Mouse (Mus musculus) lung, postnatal 4 days (tissue): Measurements from ENCODE around the gene Taf5l.
"Not testable (repeated sequence)": the region's sequence is repeated elsewhere in the genome, so short reads cannot be mapped to it uniquely, and the experiment has no call there.

Source experiments
- DNase-seq, 2 experiments: peaks; one replicate each; pipeline ENCODE4 v3.0.0; 2021

The Taf5l gene

GRCm38 (mm10) chr8:124011989-124012586 lies 9.1 kb downstream of the Taf5l start:
- DNase-seq = no peak

- DNase-seq = no peak
Observed at GRCm38 (mm10) chr8:124011580-124011979, 9.6 kb downstream of the Taf5l start.

DNA sequence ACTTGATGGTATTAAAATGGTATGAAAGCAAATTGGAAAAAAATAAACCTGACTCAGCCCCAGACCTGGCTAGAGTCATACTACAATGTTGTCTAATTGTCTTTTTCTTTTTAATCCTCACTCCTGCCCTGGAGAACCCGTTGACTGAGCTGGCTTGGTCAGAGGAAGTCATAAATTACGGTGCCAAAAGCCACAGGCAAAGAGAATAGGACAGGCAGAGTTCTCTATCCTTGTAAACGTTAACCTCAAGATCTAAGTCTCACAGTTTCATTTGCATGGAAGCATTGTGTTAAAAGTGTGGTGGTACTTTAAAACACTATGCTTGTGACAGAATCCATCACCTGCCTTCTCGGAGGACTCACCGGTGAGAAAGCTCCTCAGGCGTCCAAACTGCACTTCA lies 13.4 kb downstream of the Taf5l start:
- no peak for DNase-seq

DNA sequence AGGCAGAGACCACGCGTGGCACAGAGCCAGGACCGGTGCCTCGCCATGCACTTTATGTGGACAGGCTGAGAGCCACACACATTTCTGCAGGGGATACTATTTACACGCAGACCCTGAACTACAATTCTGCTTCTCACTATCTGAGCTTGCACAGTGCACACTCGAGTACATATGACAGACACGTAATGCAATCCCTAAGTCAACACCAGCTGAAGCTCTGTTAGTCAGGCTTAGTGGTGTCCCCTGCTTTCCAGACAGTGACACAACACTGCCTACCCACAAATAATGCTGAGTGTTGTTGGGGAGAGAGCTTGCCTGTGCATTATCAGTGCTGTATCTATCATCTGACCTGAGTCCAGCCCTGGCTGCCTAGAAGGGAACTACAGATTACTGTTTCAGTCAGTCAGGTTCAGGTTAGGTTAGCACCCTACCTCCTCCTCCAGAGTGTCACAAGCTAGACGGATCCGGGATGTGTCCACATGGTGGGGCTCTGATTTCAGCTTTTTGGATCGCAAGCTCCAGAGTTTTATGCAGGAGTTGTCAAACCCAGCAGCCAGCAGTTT lies 18.6 kb downstream of the Taf5l start:
- no peak for DNase-seq

GRCm38 (mm10) chr8:123999568-123999967 lies 21.6 kb downstream of the Taf5l start:
- DNase-seq = no peak

DNA sequence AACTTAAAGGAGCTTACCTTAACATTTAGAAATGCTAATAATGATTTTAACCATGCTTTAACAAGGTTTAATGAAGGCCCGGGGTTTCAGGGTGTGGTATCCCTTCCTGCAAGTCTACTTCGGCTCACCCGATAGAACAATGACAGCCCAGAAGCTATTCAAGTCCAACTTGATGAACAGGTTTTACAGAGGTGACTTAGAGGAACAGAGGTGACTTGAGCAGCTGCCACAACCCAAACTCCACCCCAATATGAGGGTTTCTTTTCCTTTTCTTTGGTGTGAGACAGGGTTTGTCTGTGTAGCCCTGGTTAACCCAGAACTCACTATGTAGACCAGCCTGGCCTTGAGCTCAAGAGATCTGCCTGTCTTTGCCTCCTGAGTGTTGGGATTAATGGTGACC lies 27.2 kb downstream of the Taf5l start:
- no peak for DNase-seq

GRCm38 (mm10) chr8:123993597-123993996 lies 27.6 kb downstream of the Taf5l start:
- DNase-seq = no peak

DNA sequence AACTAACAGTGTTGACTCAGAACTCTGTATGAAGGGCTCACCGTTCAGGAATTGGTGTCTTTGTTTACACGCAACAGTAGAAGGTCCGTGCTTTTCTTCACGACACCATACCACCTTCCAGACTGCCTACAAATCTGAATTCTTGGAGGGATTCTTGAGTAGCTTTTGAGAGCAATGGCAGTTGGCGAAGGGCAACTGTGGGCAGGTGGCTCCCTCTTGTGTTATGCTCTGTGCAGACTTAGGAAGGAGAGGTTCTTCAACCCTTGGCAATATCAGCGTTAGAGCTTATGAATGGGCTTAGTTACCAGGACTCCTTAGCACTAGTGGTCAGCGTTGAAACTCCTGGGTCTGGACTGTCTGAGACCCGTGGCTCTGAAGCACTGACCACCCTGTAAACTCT lies 28.6 kb downstream of the Taf5l start:
- DNase-seq = no peak

GRCm38 (mm10) chr8:123990277-123991049 lies 30.7 kb downstream of the Taf5l start:
- no peak for DNase-seq

GRCm38 (mm10) chr8:123989128-123989527 lies 32.1 kb downstream of the Taf5l start:
- no peak for DNase-seq

DNA sequence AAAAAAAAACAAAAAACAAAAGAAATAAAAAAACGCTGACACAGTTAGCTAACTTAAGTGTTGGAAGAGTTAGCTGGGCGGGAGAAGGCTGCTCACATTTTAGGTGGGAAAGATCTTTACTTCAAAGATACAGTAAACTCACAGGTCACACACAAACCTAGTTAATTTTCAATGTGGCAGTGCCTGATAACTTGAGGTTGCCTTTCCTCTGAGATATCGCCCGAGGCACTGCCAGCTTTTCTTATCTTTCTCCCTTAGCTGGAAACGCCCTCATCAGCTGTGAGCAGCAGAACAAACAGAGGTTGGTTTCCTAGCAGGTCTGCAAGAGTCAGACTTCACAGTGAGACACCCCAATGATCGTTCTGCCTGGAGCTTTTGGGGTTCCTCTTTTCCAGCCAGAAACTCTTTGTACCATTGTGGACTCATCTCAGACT lies 32.6 kb downstream of the Taf5l start:
- no peak for DNase-seq

- DNase-seq = peak; percentile 92 to 97
Observed at GRCm38 (mm10) chr8:123982826-123983400, 38.3 kb downstream of the Taf5l start, which contains the start of gene Abcb10. TSS of gene Abcb10 (minus strand) at chr8:123983122.

DNA sequence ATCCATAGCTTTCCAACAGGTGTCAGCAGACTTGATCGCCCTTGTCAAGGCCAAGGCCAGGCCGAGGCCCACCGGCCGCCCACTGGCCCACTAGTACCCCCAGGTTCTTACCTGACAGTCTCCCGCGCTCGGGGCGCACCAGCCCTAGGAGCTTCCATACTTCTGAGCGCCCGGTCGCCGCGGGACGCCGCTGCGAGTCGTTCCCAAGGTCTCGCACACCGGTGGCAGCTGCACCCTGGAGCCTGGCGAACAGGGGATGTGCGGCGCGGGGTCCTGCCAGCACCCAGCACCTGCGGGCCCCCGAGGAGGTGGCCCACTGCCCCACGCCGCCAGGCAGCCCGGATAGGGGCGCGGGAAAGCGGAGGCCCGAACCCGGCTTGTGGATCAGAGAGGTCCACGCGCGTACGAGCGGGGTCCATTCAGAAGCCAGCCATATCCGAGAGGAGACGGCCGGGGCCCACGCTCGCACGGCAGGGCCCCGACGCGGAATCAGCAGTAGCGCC lies 38.9 kb downstream of the Taf5l start:
- peak in 1 of 2 experiments; percentile 53 for DNase-seq

DNA sequence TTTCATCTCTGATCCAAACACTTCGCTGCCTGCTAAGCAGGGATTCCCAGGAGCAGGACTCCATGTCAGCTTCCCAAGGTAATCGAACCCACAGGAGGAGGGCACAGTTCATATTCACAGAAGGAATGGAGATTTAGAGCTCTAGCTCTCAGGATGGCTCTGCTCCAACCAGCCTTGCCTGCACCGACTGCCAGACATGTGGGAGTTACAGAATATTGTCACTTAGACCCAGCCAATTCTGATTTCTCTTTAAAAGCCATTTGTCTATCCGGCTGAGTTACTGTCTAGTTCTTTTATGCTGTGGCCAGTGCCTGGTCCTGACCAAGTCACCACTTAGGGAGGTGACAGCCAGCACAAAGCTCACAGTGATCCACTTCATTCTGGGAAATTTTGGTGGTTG lies 39.5 kb downstream of the Taf5l start:
- no peak for DNase-seq

- no peak for DNase-seq
Observed at GRCm38 (mm10) chr8:123980239-123980638, 41.0 kb downstream of the Taf5l start.

DNA sequence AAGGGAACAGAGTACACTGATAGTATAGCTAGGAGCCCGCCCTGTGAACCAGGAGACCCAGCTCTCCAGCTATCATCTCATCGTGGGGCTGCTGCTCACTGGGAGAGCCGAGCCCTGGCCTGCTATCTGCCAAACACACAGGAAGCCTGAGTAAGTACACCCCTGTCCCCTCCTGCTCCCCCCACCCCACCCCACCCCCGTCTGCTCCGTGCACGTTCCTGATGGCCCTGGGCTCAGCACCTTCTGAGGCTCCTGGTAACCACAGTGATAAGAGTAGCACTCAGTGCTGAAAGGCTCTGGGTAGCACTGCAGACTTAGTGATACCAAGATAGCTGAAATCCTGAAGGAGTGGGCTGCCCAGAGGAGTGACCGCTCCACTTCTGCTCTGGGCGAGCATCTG lies 42.3 kb downstream of the Taf5l start:
- DNase-seq = no peak

- DNase-seq = peak; percentile 68 to 88
Observed at GRCm38 (mm10) chr8:123978166-123978838, 42.9 kb downstream of the Taf5l start.

GRCm38 (mm10) chr8:123977499-123977898 lies 43.7 kb downstream of the Taf5l start:
- no peak for DNase-seq

DNA sequence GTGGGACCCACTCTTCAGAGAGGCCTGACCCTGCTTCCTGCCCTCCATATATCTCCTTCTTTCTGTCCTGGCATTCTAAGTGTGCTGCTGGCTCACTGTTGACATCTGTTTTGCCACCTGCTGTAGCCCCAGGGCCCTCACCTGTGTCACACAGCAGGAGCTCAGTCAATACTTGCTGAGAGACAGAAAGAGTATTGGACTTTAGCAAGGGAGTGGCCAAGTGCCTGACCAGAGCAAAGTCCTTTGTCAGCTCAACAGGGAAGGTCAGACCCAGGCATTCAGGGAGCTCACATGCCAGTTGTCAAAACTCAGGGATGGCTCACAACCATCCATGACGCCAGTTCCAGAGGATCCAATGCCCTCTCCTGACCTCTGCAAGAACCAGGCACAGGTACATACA lies 47.7 kb downstream of the Taf5l start:
- DNase-seq = no peak

DNA sequence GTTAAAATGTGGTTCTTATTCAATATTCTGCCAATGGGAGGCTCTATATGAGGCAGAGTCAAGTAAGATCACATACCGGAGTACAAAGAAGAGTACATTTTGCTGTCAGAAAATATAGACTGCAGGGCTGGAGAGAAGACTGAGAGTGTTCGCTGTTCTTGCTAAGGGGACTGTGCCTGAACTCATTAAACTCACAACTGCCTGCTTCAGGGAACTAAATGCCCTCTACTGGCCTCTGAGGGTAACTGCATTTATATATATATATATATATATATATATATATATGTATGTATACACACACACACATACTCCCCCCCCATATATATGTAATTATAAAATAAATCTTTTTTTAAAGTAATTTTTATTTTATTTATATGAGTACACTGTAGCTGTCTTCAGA lies 54.3 kb downstream of the Taf5l start:
- no peak for DNase-seq

DNA sequence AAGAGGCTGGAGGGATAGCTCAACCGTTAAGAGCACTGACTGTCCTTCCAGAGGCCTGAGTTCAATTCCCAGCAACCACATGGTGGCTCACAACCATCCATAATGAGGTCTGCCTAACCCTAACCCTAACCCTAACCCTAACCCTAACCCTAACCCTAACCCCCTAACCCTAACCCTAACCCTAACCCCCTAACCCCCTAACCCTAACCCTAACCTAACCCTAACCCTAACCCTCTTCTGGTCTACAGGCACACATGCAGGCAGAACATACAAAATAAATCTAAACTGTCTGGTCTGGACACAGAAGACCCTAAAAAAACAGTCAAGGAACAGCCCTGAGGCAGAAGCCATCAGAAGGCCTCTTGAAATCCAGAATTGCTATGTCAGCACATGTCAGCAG lies 59.8 kb downstream of the Taf5l start:
- no peak for DNase-seq

- not testable (repeated sequence) for DNase-seq
Observed at GRCm38 (mm10) chr8:123960556-123960955, 60.6 kb downstream of the Taf5l start.

DNA sequence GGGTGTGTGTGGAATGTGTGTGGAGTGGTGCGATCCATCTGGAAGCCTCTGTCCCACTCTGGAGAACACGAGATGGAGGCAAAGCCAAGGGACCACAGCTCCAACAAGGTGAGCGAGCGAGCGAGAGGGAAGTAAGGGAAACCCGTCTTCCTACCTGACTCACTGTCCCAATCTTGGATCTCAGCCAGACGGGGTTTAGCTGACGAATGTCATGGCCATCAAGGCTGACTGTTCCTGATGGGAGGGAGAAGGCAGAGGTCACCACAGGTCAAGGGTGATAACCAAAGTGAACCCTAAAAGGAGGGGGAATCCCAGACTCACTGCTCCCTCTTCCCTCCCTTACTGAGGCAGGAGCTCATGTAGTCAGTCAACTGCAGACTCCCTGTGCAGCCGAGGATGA lies 61.1 kb downstream of the Taf5l start:
- DNase-seq = no peak
